Mouse (Mus musculus) forebrain, embryonic 14.5 days (tissue): ENCODE results near the gene Ccdc189. TPM values are rescaled to one million over a fixed set of nuclear protein-coding genes. Genes with fewer than 3 reads are reported as not detected.
A peak's percentile ranks its signal among the peaks of the same experiment; 100 is the strongest.

ENCODE experiments used
- ATAC-seq: fragments of 200-750 bp; cut with Nextera tagmentation; 2 replicates; pipeline ENCODE4 v1.8.0; 2017; ENCODE audit warnings: mild to moderate bottlenecking, moderate library complexity
- DNase-seq: peaks from one replicate; pipeline ENCODE4 v3.0.0-alpha.2; 2015; ENCODE audit warnings: low spot score
- H3K27ac ChIP-seq: fragments of 300-500 bp; sonication (generic); 2 replicates; pipeline ENCODE4 v1.5.1; 2014; ENCODE audit warnings: low read depth, mild to moderate bottlenecking, control low read depth, low read length, moderate library complexity
- H3K27me3 ChIP-seq: fragments of 300-500 bp; sonication (generic); replicated peaks from 2 replicates; pipeline ENCODE4 v1.6.1; 2014; ENCODE audit warnings: low read length, control low read depth, mixed read lengths; ENCODE audit not compliant: control insufficient read depth, insufficient read depth
- H3K36me3 ChIP-seq: fragments of 300-500 bp; sonication (generic); 2 replicates; pipeline ENCODE4 v1.6.1; 2014; ENCODE audit warnings: low read length, control low read depth; ENCODE audit not compliant: control insufficient read depth, insufficient read depth
- H3K4me1 ChIP-seq: fragments of 300-500 bp; sonication (generic); 2 replicates; pipeline ENCODE4 v1.6.1; 2014; ENCODE audit warnings: antibody characterized with exemption, low read length, control low read depth; ENCODE audit not compliant: control insufficient read depth, insufficient read depth
- H3K4me2 ChIP-seq: fragments of 300-500 bp; sonication (generic); 2 replicates; pipeline ENCODE4 v1.6.1; 2014; ENCODE audit warnings: mild to moderate bottlenecking, control low read depth, low read length
- H3K4me3 ChIP-seq: fragments of 300-500 bp; sonication (generic); 2 replicates; pipeline ENCODE4 v1.5.1; 2014; ENCODE audit warnings: low read depth, low read length, control low read depth
- H3K9ac ChIP-seq: fragments of 300-500 bp; sonication (generic); 2 replicates; pipeline ENCODE4 v1.6.1; 2014; ENCODE audit warnings: mild to moderate bottlenecking, low read length, control low read depth, moderate library complexity
- H3K9me3 ChIP-seq: fragments of 300-500 bp; sonication (generic); replicated peaks from 2 replicates; pipeline ENCODE4 v1.6.1; 2016; ENCODE audit warnings: low read length, control low read depth, mixed read lengths; ENCODE audit not compliant: control insufficient read depth
- WGBS: fragments of 180-500 bp; shearing (Covaris S2); extraction: QIAGEN DNeasy Blood & Tissue Kit; methylation state at CpG from one replicate; pipeline ENCODE4 v1.1.7; 2014; 5-methylcytosine and 5-hydroxymethylcytosine counted together
- polyA plus RNA-seq: library from polyadenylated mRNA; unstranded; fragments of >200 nt; fragmentation: Nextera tagmentation; extraction: Ambion mirVana; gene quantifications from 2 replicates; pipeline ENCODE4 v1.2.1, GENCODE M21; 2014

Ccdc189 gene
- polyA plus RNA-seq, 1 experiment from 2014 or later = 12.8 TPM

DNA sequence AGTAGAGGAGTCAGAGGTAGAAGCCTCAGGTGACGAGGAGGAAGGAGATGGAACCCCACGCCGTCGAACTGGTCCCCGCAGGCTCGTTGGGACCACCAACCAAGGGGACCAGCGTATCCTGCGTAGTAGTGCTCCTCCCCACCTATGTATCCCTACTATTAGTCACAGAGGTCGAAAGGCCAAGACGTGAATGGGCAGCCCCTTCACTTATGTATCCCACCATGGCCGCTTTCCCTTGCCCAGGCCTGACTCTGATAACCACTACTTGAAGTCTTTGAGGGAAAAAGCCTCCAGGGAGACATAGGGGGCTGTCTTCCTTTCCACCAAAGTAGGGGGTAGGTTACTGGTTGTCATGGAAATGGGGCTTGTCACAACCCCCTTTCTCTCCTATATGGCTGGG lies 27.8 kb downstream of the Ccdc189 start:
- H3K9ac ChIP-seq = no peak overlapping the region
- no peak for ATAC-seq
- H3K4me1 ChIP-seq = no peaks in the 10 kb centered on the region
- no peak overlapping the region for H3K4me3 ChIP-seq
- WGBS = 94% methylated on average over 11 of the region's 11 CpGs
- no peaks in the 10 kb centered on the region for H3K27me3 ChIP-seq
- H3K36me3 ChIP-seq = peaks cover 88% of the 10 kb centered on the region
- no peak overlapping the region for H3K4me2 ChIP-seq
- H3K9me3 ChIP-seq = no peaks in the 10 kb centered on the region
- no peak for DNase-seq
- H3K27ac ChIP-seq = no peak overlapping the region

DNA sequence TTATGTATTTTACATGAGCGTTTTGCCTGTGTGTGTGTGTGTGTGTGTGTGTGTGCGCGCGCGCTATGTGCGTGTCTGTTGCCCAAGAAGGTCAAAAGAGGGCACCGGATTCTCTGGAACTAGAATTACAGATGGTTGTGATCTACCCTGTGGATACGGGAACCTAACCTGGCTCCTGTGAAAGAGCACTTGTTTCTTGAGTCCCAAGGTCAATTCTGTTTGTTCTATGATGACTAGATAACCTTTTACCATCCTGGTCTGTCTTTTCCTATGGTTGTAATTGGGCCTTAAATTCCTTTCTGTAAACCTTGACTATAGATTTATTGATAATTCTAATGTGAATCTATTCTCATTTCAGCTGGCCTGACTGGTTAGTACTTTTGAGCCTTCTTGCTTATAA lies 36.8 kb downstream of the Ccdc189 start:
- Histone ChIP-seq H3K27me3 (no peaks in the 10 kb centered on the region), H3K36me3 (peaks cover 87% of the 10 kb centered on the region), H3K27ac (no peak overlapping the region), H3K4me1 (no peaks in the 10 kb centered on the region), H3K9me3 (no peaks in the 10 kb centered on the region), H3K4me2 (no peak overlapping the region), H3K4me3 (no peak overlapping the region), H3K9ac (no peak overlapping the region)
- WGBS = 97% methylated on average over 8 of the region's 8 CpGs
- DNase-seq = no peak
- no peak for ATAC-seq

DNA sequence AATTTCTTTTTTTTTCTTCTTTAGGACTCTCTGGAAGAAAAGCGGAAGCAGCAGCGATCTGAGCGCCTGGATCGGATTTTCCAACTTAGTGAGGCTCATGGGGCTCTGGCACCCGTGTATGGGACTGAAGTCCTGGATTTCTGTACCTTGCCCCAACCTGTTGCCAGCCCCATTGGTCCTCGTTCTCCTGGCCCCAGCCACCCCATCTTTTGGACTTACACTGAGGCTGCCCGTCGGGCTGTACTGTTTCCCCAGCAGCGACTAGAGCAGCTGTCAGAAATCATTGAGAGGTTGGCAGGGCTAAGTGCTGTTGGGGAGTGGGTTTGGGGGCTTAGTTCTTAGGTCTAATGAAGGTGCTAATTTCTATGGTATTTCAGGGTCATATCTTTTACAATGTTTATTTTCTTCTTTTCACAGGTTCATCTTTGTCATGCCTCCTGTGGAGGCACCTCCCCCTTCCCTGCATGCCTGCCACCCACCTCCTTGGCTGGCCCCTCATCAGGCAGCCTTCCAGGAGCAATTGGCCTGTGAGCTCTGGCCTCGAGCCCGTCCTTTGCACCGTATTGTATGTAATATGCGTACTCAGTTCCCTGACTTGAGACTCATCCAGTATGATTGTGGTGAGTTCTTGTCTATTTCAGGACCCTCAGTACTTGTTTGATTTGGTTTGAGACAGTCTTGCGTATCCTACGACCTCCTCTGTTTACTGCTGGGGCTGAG lies 39.1 kb downstream of the Ccdc189 start:
- Histone ChIP-seq H3K4me1 (no peaks in the 10 kb centered on the region), H3K36me3 (peaks cover 82% of the 10 kb centered on the region), H3K27me3 (no peaks in the 10 kb centered on the region), H3K9me3 (no peaks in the 10 kb centered on the region), H3K27ac (no peak overlapping the region), H3K4me2 (no peak overlapping the region), H3K9ac (no peak overlapping the region), H3K4me3 (no peak overlapping the region)
- DNase-seq (peak; percentile 45), ATAC-seq (no peak)
- WGBS = 77% methylated on average over 15 of the region's 15 CpGs

DNA sequence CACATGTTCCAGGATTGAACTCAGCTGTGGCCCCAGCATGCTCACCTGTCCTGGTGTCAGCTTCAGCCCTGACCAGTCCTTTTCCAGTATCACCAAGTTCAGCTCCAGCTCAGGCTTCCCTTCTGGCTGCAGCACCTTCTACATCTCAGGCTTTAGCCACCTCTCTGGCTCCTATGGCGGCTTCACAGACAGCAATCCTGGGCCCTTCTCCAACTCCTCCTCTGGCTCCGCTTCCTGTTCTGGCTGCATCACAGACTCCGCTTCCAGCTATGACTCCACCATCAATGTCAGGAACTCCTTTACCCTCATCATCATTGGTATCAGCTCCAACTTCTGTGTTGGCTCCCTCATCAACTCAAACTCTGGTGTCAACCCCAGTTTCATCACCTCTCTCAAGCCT lies 46.7 kb downstream of the Ccdc189 start:
- H3K4me3 ChIP-seq = no peak overlapping the region
- H3K27me3 ChIP-seq = no peaks in the 10 kb centered on the region
- H3K27ac ChIP-seq = no peak overlapping the region
- H3K36me3 ChIP-seq = peaks cover 92% of the 10 kb centered on the region
- no peaks in the 10 kb centered on the region for H3K4me1 ChIP-seq
- H3K4me2 ChIP-seq = no peak overlapping the region
- H3K9ac ChIP-seq = no peak overlapping the region
- WGBS = 95% methylated on average over 3 of the region's 3 CpGs
- ATAC-seq (no peak), DNase-seq (no peak)
- no peaks in the 10 kb centered on the region for H3K9me3 ChIP-seq

Other genes with a start within 250 kb of the Ccdc189 start
- 3.5 and 3.6 TPM in 2 replicates for gene Zfp768, start 243.0 kb downstream of the Ccdc189 start, polyA plus RNA-seq
- 4.0 and 7.0 TPM in 2 replicates for gene Zfp747, start 212.5 kb downstream of the Ccdc189 start, polyA plus RNA-seq
- gene 9130019O22Rik, start 201.4 kb downstream of the Ccdc189 start, polyA plus RNA-seq = 5.5 and 6.6 TPM in 2 replicates
- 7.4 and 7.5 TPM in 2 replicates for gene E430018J23Rik, start 195.0 kb downstream of the Ccdc189 start, polyA plus RNA-seq
- gene Zfp764, start 181.8 kb downstream of the Ccdc189 start, polyA plus RNA-seq = 4.4 and 4.5 TPM in 2 replicates
- gene Zfp688, start 166.5 kb downstream of the Ccdc189 start, polyA plus RNA-seq = 32.9 and 36.1 TPM in 2 replicates
- 12.7 TPM in 2 replicates for gene Zfp689, start 139.4 kb downstream of the Ccdc189 start, polyA plus RNA-seq
- 44.7 and 48.5 TPM in 2 replicates for gene Prr14, start 129.0 kb downstream of the Ccdc189 start, polyA plus RNA-seq
- 8.9 and 10.2 TPM in 2 replicates for gene Fbrs, start 109.4 kb downstream of the Ccdc189 start, polyA plus RNA-seq
- 25.3 and 43.6 TPM in 2 replicates for gene Srcap, start 76.6 kb downstream of the Ccdc189 start, polyA plus RNA-seq
- gene Gm42715, start 69.0 kb downstream of the Ccdc189 start, polyA plus RNA-seq = 12.6 and 16.6 TPM in 2 replicates
- 4.1 and 4.7 TPM in 2 replicates for gene Tmem265, start 27.2 kb downstream of the Ccdc189 start, polyA plus RNA-seq
- 59.5 and 62.2 TPM in 2 replicates for gene Phkg2, start 15.3 kb downstream of the Ccdc189 start, polyA plus RNA-seq
- 26.2 and 39.6 TPM in 2 replicates for gene Rnf40, start 172 bp upstream of the Ccdc189 start, polyA plus RNA-seq
- gene Zfp629, start 27.2 kb upstream of the Ccdc189 start, polyA plus RNA-seq = 20.8 and 24.2 TPM in 2 replicates
- 40.8 and 45.7 TPM in 2 replicates for gene Bcl7c, start 120.3 kb upstream of the Ccdc189 start, polyA plus RNA-seq
- 5.3 and 5.9 TPM in 2 replicates for gene Ctf1, start 124.1 kb upstream of the Ccdc189 start, polyA plus RNA-seq
- gene Ctf2, start 143.6 kb upstream of the Ccdc189 start, polyA plus RNA-seq = 0.09 TPM in 1 of 2 replicates, not detected in the other
- gene Fbxl19, start 155.9 kb upstream of the Ccdc189 start, polyA plus RNA-seq = 7.2 and 7.8 TPM in 2 replicates
- 3.3 and 4.2 TPM in 2 replicates for gene Orai3, start 181.2 kb upstream of the Ccdc189 start, polyA plus RNA-seq
- 17.0 and 18.0 TPM in 2 replicates for gene Setd1a, start 188.1 kb upstream of the Ccdc189 start, polyA plus RNA-seq
- gene Gm49388, start 197.0 kb upstream of the Ccdc189 start, polyA plus RNA-seq = not detected in 2 replicates
- gene Hsd3b7, start 212.0 kb upstream of the Ccdc189 start, polyA plus RNA-seq = 6.9 and 9.7 TPM in 2 replicates
- gene Stx4a, start 235.7 kb upstream of the Ccdc189 start, polyA plus RNA-seq = 9.7 and 11.1 TPM in 2 replicates
- 15.7 and 22.3 TPM in 2 replicates for gene Stx1b, start 236.0 kb upstream of the Ccdc189 start, polyA plus RNA-seq